Comparison of ENCODE assay signal across 8 mouse cellular contexts in the genomic region with DNA sequence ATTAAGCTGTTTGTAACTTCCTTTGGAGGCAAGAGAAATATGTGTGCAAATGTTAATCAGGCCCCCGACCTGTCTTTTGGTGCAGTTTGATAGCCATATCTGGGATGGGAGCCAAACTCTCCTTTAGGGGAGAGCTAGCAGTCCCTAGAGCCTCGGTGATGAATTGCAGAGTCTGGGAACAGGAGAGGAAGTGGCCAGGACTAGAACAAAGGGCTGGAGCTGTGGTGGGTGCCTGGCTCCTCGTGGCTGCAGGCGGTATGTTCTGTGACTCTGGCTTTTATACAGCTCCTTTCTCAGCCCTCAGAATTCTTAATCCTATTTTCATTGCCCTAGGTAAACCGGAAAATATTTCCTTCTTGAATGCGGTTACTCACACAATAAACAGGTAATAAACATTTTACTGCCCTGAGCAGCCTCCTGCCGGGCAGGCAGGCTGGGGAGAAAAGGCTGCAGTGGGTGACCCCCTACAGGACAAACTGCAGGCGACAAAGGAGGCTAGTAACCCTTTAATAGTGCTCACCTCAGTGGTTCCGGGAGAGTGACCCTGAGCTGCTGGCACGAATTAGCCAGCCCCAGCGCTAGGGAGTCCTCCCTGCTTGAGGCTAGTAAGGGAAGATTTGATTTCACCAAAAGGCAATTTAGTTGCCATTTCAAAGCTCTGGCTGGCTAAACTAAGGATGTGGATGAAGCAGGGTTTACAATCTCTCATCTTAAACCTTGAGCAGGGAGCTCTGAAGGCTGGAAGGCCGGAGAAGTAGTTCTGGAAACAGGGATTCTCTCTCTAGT.
DNase-seq lines count a peak whose midpoint lies in the region; ATAC-seq and TF ChIP-seq lines count a peak whose summit lies in the region.

No protein-coding gene starts in this region.

- no peaks in the 10 kb centered on the region for H3K36me3 ChIP-seq in heart, embryonic 10.5 days
- H3K36me3 ChIP-seq in limb, embryonic 10.5 days = no peaks in the 10 kb centered on the region

- peaks cover 76% of the 10 kb centered on the region for H3K4me1 ChIP-seq in heart, embryonic 10.5 days
- peaks cover 46% of the 10 kb centered on the region for H3K4me1 ChIP-seq in limb, embryonic 10.5 days

- intact Hi-C loops in heart, postnatal 36 days (cut with DNase I) = loop anchor here (2.0 kb wide), 1 partner anchor 34 kb away; no protein-coding TSS in a partner anchor

- WGBS in heart, embryonic 10.5 days = 7% methylated on average over 12 of the region's 12 CpGs
- 4% methylated on average over 12 of the region's 12 CpGs for WGBS in limb, embryonic 10.5 days

- peak; percentile 40; the same call in 1 of the 2 replicates for TF ChIP-seq CTCF in brain, embryonic 14.5 days (IDR thresholded peaks at IDR 0.05; ENCODE audit: borderline replicate concordance, extremely low read depth, insufficient read depth, insufficient read length)

- DNase-seq in heart, embryonic 10.5 days (ENCODE audit: low spot score) = no peak
- DNase-seq in heart, postnatal 36 days = no peak
- DNase-seq in brain, embryonic 14.5 days (ENCODE audit: low read depth) = peak; percentile 89
- peak; percentile 74 for DNase-seq in limb, embryonic 10.5 days (ENCODE audit: low spot score)
- peak; percentile 47 for DNase-seq in neural tube, embryonic 10.5 days (ENCODE audit: extremely low spot score, low spot score)
- no peak for DNase-seq in urinary bladder, postnatal 25 days (ENCODE audit: low spot score)

- no peak for TF ChIP-seq POLR2A in brain, embryonic 14.5 days (IDR thresholded peaks at IDR 0.05; ENCODE audit: borderline replicate concordance, extremely low read depth, insufficient read depth, insufficient read length, poor library complexity, severe bottlenecking)

- H3K4me3 ChIP-seq in heart, embryonic 10.5 days = peak overlapping the region; percentile 24; the same call in 1 of the 2 replicates
- no peak overlapping the region for H3K4me3 ChIP-seq in limb, embryonic 10.5 days

- peak; percentile 85 to 93 for ATAC-seq in hematopoietic stem cell, adult 5-6 weeks (replicated peaks in 1 of 2; ENCODE audit: insufficient read depth in 1 of 2, low FRiP score in 2 of 2, low TSS enrichment in 1 of 2, low read depth in 1 of 2, poor library complexity in 2 of 2, severe bottlenecking in 2 of 2)
- ATAC-seq in activated CD4-positive, CD25-positive, alpha-beta regulatory T cell, adult 4 months = no peak

- no peaks in the 10 kb centered on the region for H3K27me3 ChIP-seq in heart, embryonic 10.5 days (ENCODE audit: insufficient read depth, poor library complexity, severe bottlenecking)
- H3K27me3 ChIP-seq in limb, embryonic 10.5 days (ENCODE audit: low read depth, poor library complexity, severe bottlenecking) = peaks cover 78% of the 10 kb centered on the region

- peak overlapping the region; percentile 88 for H3K27ac ChIP-seq in heart, embryonic 10.5 days
- H3K27ac ChIP-seq in limb, embryonic 10.5 days = peak overlapping the region; percentile 81

- H3K9me3 ChIP-seq in heart, embryonic 10.5 days = no peaks in the 10 kb centered on the region
- no peaks in the 10 kb centered on the region for H3K9me3 ChIP-seq in limb, embryonic 10.5 days (replicated peaks)

Comparison
In these comparisons a context has a peak if more than half of its experiments do, and no peak if none do; other contexts are left out.
1. DNase-seq: peak in brain, embryonic 14.5 days (single experiment), limb, embryonic 10.5 days (single experiment) and neural tube, embryonic 10.5 days (single experiment); none in heart, embryonic 10.5 days (single experiment), heart, postnatal 36 days (0 of 2) and urinary bladder, postnatal 25 days (single experiment).